Mouse (Mus musculus): ENCODE results near the gene Myo15b.
A peak's percentile ranks its signal among the peaks of the same experiment; 100 is the strongest.

Myo15b gene

DNA sequence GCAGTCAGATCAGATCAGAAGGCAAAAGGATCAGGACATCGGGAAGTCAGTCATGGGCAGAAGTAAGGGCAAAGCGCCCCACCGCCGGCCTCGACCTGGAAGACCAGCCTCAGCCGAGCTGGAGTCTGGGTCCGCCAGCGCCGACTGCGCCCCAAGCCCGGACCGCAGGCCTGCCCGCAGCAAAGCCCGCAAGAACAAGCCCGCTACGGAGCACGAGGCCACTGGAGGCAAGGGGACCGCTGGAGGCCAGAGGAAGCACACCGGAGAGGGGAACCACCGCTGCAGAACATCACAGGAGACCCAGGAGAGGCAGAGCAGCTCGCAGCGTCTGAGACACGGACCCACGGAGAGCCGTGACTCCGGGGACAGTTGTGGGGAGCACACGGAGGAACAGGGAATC, at the start of gene Myo15b:
Gene Myo15b (plus strand): TSS at position 53 of the 400 bp plus-strand sequence.
- no peak for DNase-seq (ENCODE audit: low spot score in 2 of 2)

GRCm38 (mm10) chr11:115808696-115809310, 49.4 kb upstream of the Myo15b start:
- DNase-seq (ENCODE audit: low spot score in 2 of 2): peak; percentile 58 to 59

DNA sequence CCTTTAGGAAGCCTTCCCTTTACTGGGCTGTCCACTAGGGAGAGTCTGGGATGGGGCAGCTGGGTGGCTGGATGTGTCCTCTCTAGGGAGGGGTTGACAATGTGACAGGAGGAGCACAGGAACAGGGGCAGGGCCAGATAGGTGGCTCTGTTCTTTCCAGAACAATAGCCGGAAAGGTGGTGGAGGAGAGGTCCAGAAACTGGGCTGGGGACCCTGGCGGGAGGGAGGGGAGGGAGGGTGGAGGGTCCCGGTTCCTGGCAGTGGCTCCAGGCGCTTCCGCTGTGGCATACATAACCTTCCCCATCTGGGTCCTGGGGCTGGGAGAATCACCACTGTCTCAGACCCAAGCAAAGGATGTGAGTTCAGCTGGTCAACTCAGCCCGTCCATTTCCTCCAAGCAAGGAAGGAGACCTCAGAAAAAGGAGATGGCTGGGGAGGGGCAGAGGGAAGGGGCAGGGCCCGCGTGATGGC, 48.9 kb upstream of the Myo15b start:
- DNase-seq (ENCODE audit: low spot score in 2 of 2): no peak

DNA sequence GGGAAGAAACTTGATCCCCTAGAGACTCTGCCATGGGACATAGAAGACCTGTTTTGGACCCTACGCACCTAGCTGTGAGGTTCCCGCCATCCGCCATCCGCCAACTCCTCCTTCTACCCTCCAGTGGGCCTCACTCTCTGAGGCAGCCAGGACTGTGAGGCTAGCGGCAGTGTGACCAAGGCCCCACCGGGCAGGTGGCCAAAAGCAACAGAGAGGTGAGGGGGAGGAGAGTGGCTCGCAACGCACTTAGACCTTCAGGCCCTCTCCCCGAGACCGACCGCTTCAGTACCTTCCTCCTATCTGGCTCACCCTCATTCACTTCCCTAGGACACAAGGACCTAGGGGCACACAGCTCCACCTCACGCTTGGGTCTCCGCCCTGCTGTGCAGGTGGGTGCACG, 47.8 kb upstream of the Myo15b start:
- DNase-seq (ENCODE audit: low spot score in 2 of 2): no peak

GRCm38 (mm10) chr11:115811381-115812093, 46.7 kb upstream of the Myo15b start:
- DNase-seq (ENCODE audit: low spot score in 2 of 2): peak; percentile 54 to 61

DNA sequence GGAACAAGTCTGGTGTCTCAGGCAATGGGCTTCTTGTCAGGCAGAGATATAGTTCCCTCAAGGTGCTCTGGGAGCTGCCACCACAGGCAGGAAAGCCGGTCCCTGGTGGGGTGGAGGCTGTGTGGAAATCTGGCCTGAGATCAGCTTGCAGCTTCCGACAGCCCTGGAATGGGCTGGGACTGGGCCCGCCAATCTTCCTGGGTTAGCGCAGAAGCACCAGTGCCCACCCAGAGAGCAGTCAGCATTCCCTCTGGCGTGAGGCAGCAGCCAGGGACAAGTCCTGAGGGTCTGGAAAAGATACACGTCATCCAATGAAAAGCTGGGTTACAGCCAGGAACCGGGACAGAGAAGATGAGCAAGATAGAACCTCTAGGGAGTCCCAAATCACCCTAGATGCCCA, 46.1 kb upstream of the Myo15b start:
- no peak for DNase-seq (ENCODE audit: low spot score in 2 of 2)

DNA sequence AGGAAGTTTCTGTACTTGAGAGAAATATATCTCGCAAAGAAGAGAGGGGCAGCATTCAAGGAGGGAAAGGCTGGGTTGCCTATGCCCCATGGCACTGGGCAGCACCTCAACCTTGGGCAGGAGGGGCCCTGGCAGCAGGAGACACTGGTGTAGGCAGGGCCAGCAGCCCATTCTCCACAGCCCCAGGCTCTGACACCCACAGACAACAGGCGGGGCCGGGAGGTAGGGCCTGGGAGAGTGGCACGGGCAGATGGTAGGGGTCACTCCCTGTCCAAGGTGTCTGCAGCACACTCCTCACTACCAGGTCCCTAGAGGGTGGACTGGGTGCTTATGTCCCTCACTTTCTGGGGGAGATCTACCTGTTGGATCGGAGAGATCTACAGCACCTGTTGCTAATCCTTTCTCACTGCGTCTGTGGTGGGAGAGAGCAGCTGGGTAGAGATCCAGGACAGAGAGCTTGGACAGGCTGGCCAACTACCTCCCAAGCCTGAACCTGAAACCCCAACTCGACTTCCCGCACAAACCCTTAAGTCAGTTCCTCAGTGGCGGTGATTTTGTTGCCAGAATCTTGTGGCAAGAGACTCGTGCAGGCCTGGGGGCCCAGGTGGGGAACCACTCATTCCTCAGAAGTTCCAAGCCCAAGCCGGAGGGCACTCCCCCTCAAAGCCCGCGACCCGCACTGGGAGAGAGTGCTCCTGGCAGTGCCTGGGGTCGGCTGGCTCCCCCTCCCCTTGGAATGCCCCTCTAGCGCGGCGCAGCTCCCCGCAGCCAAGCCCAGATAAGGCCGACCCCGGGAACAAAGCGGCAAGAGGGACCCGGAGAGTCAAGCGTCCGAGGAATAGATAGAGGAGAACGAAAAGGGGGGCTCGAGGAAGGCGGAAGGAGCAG, 45.4 kb upstream of the Myo15b start:
- no peak for DNase-seq (ENCODE audit: low spot score in 2 of 2)

DNA sequence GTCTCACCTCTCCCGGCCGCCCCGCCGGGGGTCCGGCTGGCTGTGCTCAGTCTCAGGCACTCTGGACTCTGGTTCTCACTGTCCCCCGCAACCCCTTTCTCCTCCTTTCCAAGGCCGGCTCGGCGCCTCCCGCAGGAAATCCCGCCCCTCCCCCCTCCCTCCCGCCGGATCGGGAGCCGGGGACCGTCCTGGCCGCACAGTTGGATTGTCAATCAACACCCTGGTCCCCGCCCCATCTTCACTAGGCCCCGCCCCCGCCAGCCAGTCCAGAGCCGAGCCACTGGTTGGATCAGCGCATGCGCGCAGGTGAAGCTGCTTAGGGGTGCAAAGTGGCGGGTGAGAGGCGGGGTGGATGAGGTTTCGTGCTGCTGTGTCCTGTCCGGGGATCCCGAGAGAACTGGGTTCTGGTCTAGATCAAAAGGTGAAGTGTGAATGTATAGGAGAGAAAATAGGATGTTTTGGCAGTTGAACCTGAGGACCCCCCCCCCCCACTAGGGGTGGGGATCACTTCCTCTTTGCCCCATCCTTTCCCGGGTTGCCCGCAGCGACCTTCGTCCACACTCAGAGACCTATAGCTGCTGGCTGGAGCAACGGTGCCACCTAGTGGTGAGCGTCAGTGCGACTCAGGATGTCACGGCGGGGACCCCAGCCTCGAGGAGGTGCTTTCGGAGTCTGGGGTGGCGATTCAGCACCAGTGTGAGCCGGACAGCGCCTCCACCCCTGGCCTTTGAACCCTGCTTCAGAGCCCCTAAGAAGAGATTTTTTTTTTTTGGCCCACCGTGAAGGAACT, 44.5 kb upstream of the Myo15b start, which contains the start of gene Caskin2:
Gene Caskin2 (minus strand): TSS at position 133 of the 790 bp plus-strand sequence.
- peak; percentile 93 to 94 for DNase-seq (ENCODE audit: low spot score in 2 of 2)

- peak; percentile 87 to 91 for DNase-seq (ENCODE audit: low spot score in 2 of 2)
Measured at GRCm38 (mm10) chr11:115814605-115815450, 43.4 kb upstream of the Myo15b start, which contains the start of gene Tsen54. Tsen54 (plus strand) TSS chr11:115814724.

DNA sequence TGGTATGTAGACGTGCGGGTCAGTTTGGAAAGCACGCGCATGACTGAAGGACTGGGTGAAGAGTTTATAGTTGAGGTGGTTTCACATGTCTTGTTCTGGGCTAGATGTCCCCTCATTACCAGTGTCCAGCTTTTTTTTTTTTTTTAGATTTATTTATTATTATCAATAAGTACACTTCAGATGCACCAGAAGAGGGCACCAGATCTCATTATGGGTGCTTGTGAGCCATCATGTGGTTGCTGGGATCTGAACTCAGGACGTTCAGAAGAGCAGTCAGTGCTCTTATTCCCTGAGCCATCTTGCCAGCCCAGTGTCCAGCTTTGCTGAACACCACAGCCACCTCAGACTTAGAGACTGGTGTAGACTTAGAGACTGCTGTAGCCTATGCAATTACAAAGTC, 40.9 kb upstream of the Myo15b start:
- no peak for DNase-seq (ENCODE audit: low spot score in 2 of 2)

DNA sequence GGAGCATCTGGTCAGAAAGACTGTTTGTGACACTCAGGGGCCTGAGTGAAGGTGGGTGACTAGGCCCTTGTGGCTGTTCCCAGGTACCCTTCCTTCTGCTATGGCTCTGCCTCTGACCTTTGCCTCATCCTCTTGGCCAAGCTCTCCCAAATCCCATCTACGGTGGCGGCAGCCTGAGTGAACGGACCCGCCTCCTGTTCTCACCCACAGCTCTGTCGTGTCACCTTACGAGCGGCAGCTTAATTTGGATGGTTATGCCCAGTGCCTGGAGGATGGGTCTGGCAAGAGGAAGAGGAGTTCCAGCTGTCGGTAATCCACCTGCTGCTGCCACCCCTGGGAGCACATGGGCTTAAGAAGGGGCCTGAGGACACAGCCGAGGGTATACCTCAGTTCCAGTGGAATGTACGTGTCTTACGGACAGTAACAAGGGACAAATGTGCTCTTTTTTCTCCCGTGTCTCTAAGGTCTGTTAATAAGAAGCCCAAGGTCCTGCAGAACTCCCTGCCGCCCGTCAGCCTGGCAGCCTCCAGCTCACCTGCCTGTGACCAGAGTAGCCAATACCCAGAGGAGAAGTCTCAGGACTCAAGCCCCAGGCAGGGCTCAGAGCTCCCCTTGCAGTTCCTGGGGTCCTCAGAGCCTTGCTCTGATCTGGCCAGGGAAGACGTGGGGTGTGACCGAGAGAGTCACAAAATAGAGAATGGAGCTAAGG, 38.1 kb upstream of the Myo15b start:
- DNase-seq (ENCODE audit: low spot score in 2 of 2): no peak

GRCm38 (mm10) chr11:115821001-115821400, 37.2 kb upstream of the Myo15b start:
- no peak for DNase-seq (ENCODE audit: low spot score in 2 of 2)

- DNase-seq (ENCODE audit: low spot score in 2 of 2): peak; percentile 65 to 71
Measured at GRCm38 (mm10) chr11:115823774-115824740, 34.1 kb upstream of the Myo15b start, which contains the start of gene Llgl2. Llgl2 (plus strand) TSS chr11:115824049.

GRCm38 (mm10) chr11:115824813-115825212, 33.4 kb upstream of the Myo15b start:
- no peak for DNase-seq (ENCODE audit: low spot score in 2 of 2)

DNA sequence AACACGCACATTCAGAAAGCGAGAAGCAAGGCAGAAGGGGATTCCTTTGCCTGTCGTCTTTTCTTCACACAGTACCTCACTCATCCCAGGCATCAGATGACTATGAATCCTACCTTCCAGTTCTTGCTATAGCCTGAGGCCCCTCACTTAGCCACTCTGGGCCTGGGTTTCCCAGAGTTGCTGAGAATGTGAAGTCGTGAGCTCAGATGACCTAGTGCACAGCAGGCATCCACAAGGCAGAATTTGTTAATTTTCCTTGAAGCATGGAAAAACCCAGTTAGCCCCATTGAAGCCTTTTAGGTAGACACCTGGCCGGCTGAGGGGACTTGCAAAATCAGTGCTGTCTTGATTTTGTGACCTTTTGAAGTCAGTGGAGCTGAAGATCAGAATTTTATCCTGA, 31.7 kb upstream of the Myo15b start:
- no peak for DNase-seq (ENCODE audit: low spot score in 2 of 2)

DNA sequence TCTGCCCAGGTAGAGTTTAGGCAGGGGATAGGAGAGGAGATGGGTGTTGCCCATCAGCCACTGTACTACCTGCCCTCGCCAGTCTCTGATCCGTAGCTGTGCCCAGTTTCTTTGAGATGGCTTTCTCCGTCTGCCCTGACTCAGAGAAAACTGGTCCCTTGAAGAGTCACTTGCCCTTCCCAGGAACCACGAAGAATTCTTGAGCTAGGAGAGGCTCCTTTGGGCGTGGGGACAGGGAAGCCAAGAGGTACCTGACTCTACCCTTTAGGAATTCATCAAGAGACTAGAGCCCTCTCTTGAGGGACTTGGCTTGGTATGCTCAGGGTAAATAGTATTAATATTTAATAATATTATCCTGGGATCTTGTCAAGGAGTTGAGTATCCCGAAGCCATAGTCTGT, 30.6 kb upstream of the Myo15b start:
- no peak for DNase-seq (ENCODE audit: low spot score in 2 of 2)

- DNase-seq (ENCODE audit: low spot score in 2 of 2): no peak
Measured at GRCm38 (mm10) chr11:115829036-115829435, 29.2 kb upstream of the Myo15b start.

GRCm38 (mm10) chr11:115830550-115831325, 27.5 kb upstream of the Myo15b start:
- DNase-seq (ENCODE audit: low spot score in 2 of 2): no peak
